Mouse (Mus musculus): ENCODE results near the gene Wdr59. TPM values are rescaled to one million over a fixed set of nuclear protein-coding genes. Genes with fewer than 3 reads are reported as not detected.

Wdr59 gene
- total RNA-seq (2021) = 10 to 100 TPM; 18.4 to 18.7 TPM

- DNase-seq (ENCODE audit: low spot score in 2 of 2) = peak; percentile 95 to 99
- intact Hi-C loops (cut with DNase I) = no loop called here
Measured at GRCm38 (mm10) chr8:111521713-111522429, at the start of gene Wdr59. Gene Wdr59 (minus strand): TSS chr8:111522092.

- intact Hi-C loops (cut with DNase I) = no loop called here
- DNase-seq (ENCODE audit: low spot score in 2 of 2) = no peak
Measured at GRCm38 (mm10) chr8:111571661-111572060, 49.8 kb upstream of the Wdr59 start.

- intact Hi-C loops (cut with DNase I) = no loop called here
- no peak for DNase-seq (ENCODE audit: low spot score in 2 of 2)
Measured at GRCm38 (mm10) chr8:111570432-111570831, 48.5 kb upstream of the Wdr59 start.

GRCm38 (mm10) chr8:111569926-111570325 is 48.0 kb upstream of the Wdr59 start:
- intact Hi-C loops (cut with DNase I) = no loop called here
- DNase-seq (ENCODE audit: low spot score in 2 of 2) = no peak

- intact Hi-C loops (cut with DNase I) = no loop called here
- DNase-seq (ENCODE audit: low spot score in 2 of 2) = no peak
Measured at GRCm38 (mm10) chr8:111568029-111568428, 46.1 kb upstream of the Wdr59 start.

- intact Hi-C loops (cut with DNase I) = no loop called here
- no peak for DNase-seq (ENCODE audit: low spot score in 2 of 2)
Measured at GRCm38 (mm10) chr8:111567571-111567970, 45.7 kb upstream of the Wdr59 start.

- intact Hi-C loops (cut with DNase I) = no loop called here
- no peak for DNase-seq (ENCODE audit: low spot score in 2 of 2)
Measured at GRCm38 (mm10) chr8:111566326-111566725, 44.4 kb upstream of the Wdr59 start.

- intact Hi-C loops (cut with DNase I) = no loop called here
- DNase-seq (ENCODE audit: low spot score in 2 of 2) = no peak
Measured at GRCm38 (mm10) chr8:111565784-111566191, 43.9 kb upstream of the Wdr59 start.

GRCm38 (mm10) chr8:111564093-111564492 is 42.2 kb upstream of the Wdr59 start:
- intact Hi-C loops (cut with DNase I) = no loop called here

GRCm38 (mm10) chr8:111563687-111564086 is 41.8 kb upstream of the Wdr59 start:
- intact Hi-C loops (cut with DNase I) = no loop called here
- no peak for DNase-seq (ENCODE audit: low spot score in 2 of 2)

More at GRCm38 (mm10) chr8:111564093-111564492, 42.2 kb upstream of the Wdr59 start:
- no peak for DNase-seq (ENCODE audit: low spot score in 2 of 2)

- intact Hi-C loops (cut with DNase I) = no loop called here
- no peak for DNase-seq (ENCODE audit: low spot score in 2 of 2)
Measured at GRCm38 (mm10) chr8:111563075-111563474, 41.2 kb upstream of the Wdr59 start.

- no peak for DNase-seq (ENCODE audit: low spot score in 2 of 2)
- intact Hi-C loops (cut with DNase I) = no loop called here
Measured at GRCm38 (mm10) chr8:111562274-111562803, 40.4 kb upstream of the Wdr59 start.

- peak in 1 of 2 experiments; percentile 69 for DNase-seq (ENCODE audit: low spot score in 2 of 2)
- intact Hi-C loops (cut with DNase I) = no loop called here
Measured at GRCm38 (mm10) chr8:111561824-111562223, 39.9 kb upstream of the Wdr59 start.

GRCm38 (mm10) chr8:111551511-111552130 is 29.7 kb upstream of the Wdr59 start:
- DNase-seq (ENCODE audit: low spot score in 2 of 2) = no peak
- intact Hi-C loops (cut with DNase I) = no loop called here

- no peak for DNase-seq (ENCODE audit: low spot score in 2 of 2)
- intact Hi-C loops (cut with DNase I) = no loop called here
Measured at GRCm38 (mm10) chr8:111550002-111550870, 28.3 kb upstream of the Wdr59 start.

- intact Hi-C loops (cut with DNase I) = no loop called here
Measured at GRCm38 (mm10) chr8:111548201-111548600, 26.3 kb upstream of the Wdr59 start.

GRCm38 (mm10) chr8:111547144-111547543 is 25.3 kb upstream of the Wdr59 start:
- peak in 1 of 2 experiments; percentile 82 for DNase-seq (ENCODE audit: low spot score in 2 of 2)
- intact Hi-C loops (cut with DNase I) = no loop called here

More at GRCm38 (mm10) chr8:111548201-111548600, 26.3 kb upstream of the Wdr59 start:
- DNase-seq (ENCODE audit: low spot score in 2 of 2) = no peak

GRCm38 (mm10) chr8:111545406-111546156 is 23.7 kb upstream of the Wdr59 start:
- intact Hi-C loops (cut with DNase I) = no loop called here
- no peak for DNase-seq (ENCODE audit: low spot score in 2 of 2)

GRCm38 (mm10) chr8:111543712-111544380 is 22.0 kb upstream of the Wdr59 start:
- intact Hi-C loops (cut with DNase I) = no loop called here
- no peak for DNase-seq (ENCODE audit: low spot score in 2 of 2)
